Mouse (Mus musculus) liver, adult 2 months (tissue): Measurements from ENCODE around the gene Pabpn1.

ENCODE experiments used
- CTCF ChIP-seq: fragments of 200-500 bp; IDR thresholded peaks from 2 replicates; pipeline ENCODE4 v1.5.1; 2011; ENCODE audit warnings: low read depth, low read length, control low read depth
- POLR2A ChIP-seq: fragments of 200-500 bp; IDR thresholded peaks from 2 replicates; pipeline ENCODE4 v1.6.1; 2011; ENCODE audit warnings: low read length, control low read depth; ENCODE audit not compliant: insufficient read depth; ENCODE audit errors: extremely low read depth

- TF ChIP-seq POLR2A (no peak), CTCF (no peak)
These were observed 44.5 kb downstream of the Pabpn1 start for GRCm38 (mm10) chr14:54936831-54937160.
